Mouse (Mus musculus) bone marrow, adult 2 months (tissue): ENCODE results near the gene Fbxl17.

Experiments
- CTCF ChIP-seq: fragments of 200-500 bp; IDR thresholded peaks from 2 replicates; pipeline ENCODE4 v1.5.1; 2011; ENCODE audit warnings: low read length, control low read depth; ENCODE audit not compliant: control insufficient read depth, insufficient read depth
- POLR2A ChIP-seq: fragments of 200-500 bp; IDR thresholded peaks from 2 replicates; pipeline ENCODE4 v1.6.1; 2011; ENCODE audit warnings: low read depth, mild to moderate bottlenecking, control low read depth, low read length, borderline replicate concordance; ENCODE audit not compliant: control insufficient read depth

GRCm38 (mm10) chr17:63459712-63460495 lies 39.9 kb downstream of the Fbxl17 start:
- no peak for TF ChIP-seq CTCF
- TF ChIP-seq POLR2A, result no peak
